Mouse (Mus musculus) forebrain, embryonic 10.5 days (tissue): ENCODE measurements at regions not wholly inside any gene's neighbourhood (a gene's known extent, or its start where the extent isn't known, plus 50 kb on each side); places are given as distances from the start of the nearest gene placed in this dataset.

Experiments
- DNase-seq: peaks from one replicate; pipeline ENCODE4 v3.0.0-alpha.2; 2017; ENCODE audit warnings: low spot score; ENCODE audit errors: extremely low spot score
- H3K27ac ChIP-seq: fragments of 300-500 bp; sonication (generic); 2 replicates; pipeline ENCODE4 v1.5.1; 2016; ENCODE audit warnings: mild to moderate bottlenecking
- H3K27me3 ChIP-seq: fragments of 300-500 bp; sonication (generic); 2 replicates; pipeline ENCODE4 v1.6.1; 2016; ENCODE audit warnings: mild to moderate bottlenecking; ENCODE audit not compliant: poor library complexity, severe bottlenecking
- H3K36me3 ChIP-seq: fragments of 300-500 bp; sonication (generic); replicated peaks from 2 replicates; pipeline ENCODE4 v1.6.1; 2016; ENCODE audit warnings: mild to moderate bottlenecking, moderate library complexity
- H3K4me1 ChIP-seq: fragments of 300-500 bp; sonication (generic); 2 replicates; pipeline ENCODE4 v1.6.1; 2016
- H3K4me3 ChIP-seq: fragments of 300-500 bp; sonication (generic); 2 replicates; pipeline ENCODE4 v1.5.1; 2016; ENCODE audit warnings: mild to moderate bottlenecking, moderate library complexity
- H3K9me3 ChIP-seq: fragments of 300-500 bp; sonication (generic); 2 replicates; pipeline ENCODE4 v1.6.1; 2016; ENCODE audit warnings: mild to moderate bottlenecking, moderate library complexity
- WGBS: fragments of 180-500 bp; shearing (Covaris S2); methylation state at CpG from one replicate; pipeline ENCODE4 v1.1.7; 2016; 5-methylcytosine and 5-hydroxymethylcytosine counted together

GRCm38 (mm10) chr8:36339449-36339848, 573.9 kb downstream of the Gm19410 start:
- WGBS: 94% methylated on average over 6 of the region's 6 CpGs
- no peak for DNase-seq
- no peaks in the 10 kb centered on the region for H3K36me3 ChIP-seq
- H3K27ac ChIP-seq: no peak overlapping the region
- H3K9me3 ChIP-seq: no peaks in the 10 kb centered on the region
- H3K4me3 ChIP-seq: no peak overlapping the region
- H3K4me1 ChIP-seq: no peaks in the 10 kb centered on the region
- no peaks in the 10 kb centered on the region for H3K27me3 ChIP-seq

- no peaks in the 10 kb centered on the region for H3K27me3 ChIP-seq
- H3K4me1 ChIP-seq: no peaks in the 10 kb centered on the region
- no peak overlapping the region for H3K27ac ChIP-seq
- no peak overlapping the region for H3K4me3 ChIP-seq
- 77% methylated on average over 3 of the region's 3 CpGs for WGBS
- no peak for DNase-seq
- H3K9me3 ChIP-seq: no peaks in the 10 kb centered on the region
- no peaks in the 10 kb centered on the region for H3K36me3 ChIP-seq
Observed at GRCm38 (mm10) chr8:36340454-36340853, 574.9 kb downstream of the Gm19410 start.

GRCm38 (mm10) chr8:36341965-36342364, 576.4 kb downstream of the Gm19410 start:
- WGBS: 86% methylated on average over 4 of the region's 4 CpGs
- H3K4me1 ChIP-seq: no peaks in the 10 kb centered on the region
- no peak for DNase-seq

GRCm38 (mm10) chr8:36342650-36343049, 577.1 kb downstream of the Gm19410 start:
- no peak for DNase-seq
- no peak overlapping the region for H3K27ac ChIP-seq
- no peaks in the 10 kb centered on the region for H3K27me3 ChIP-seq
- H3K4me3 ChIP-seq: no peak overlapping the region
- WGBS: 92% methylated on average over 5 of the region's 5 CpGs
- H3K4me1 ChIP-seq: no peaks in the 10 kb centered on the region
- H3K9me3 ChIP-seq: no peaks in the 10 kb centered on the region
- H3K36me3 ChIP-seq: no peaks in the 10 kb centered on the region

More at GRCm38 (mm10) chr8:36341965-36342364, 576.4 kb downstream of the Gm19410 start:
- H3K9me3 ChIP-seq: no peaks in the 10 kb centered on the region
- no peak overlapping the region for H3K4me3 ChIP-seq
- no peak overlapping the region for H3K27ac ChIP-seq
- no peaks in the 10 kb centered on the region for H3K36me3 ChIP-seq
- H3K27me3 ChIP-seq: no peaks in the 10 kb centered on the region

- H3K27ac ChIP-seq: no peak overlapping the region
- no peak overlapping the region for H3K4me3 ChIP-seq
- no peaks in the 10 kb centered on the region for H3K4me1 ChIP-seq
- H3K9me3 ChIP-seq: no peaks in the 10 kb centered on the region
- no peaks in the 10 kb centered on the region for H3K27me3 ChIP-seq
- WGBS: 46% methylated on average over 7 of the region's 7 CpGs
- DNase-seq: peak; percentile 68
- H3K36me3 ChIP-seq: no peaks in the 10 kb centered on the region
Observed at GRCm38 (mm10) chr8:36346682-36347324, 581.2 kb downstream of the Gm19410 start.

GRCm38 (mm10) chr8:36348067-36348466, 582.5 kb downstream of the Gm19410 start:
- H3K4me3 ChIP-seq: no peak overlapping the region
- 100% methylated on average over 1 of the region's 1 CpGs for WGBS

GRCm38 (mm10) chr8:36354926-36355325, 589.3 kb downstream of the Gm19410 start:
- no peak for DNase-seq
- Histone ChIP-seq H3K27ac (0 out of 2 replicates have a peak overlapping the region, but pooled peaks have one; percentile 30), H3K9me3 (no peaks in the 10 kb centered on the region), H3K36me3 (no peaks in the 10 kb centered on the region), H3K4me1 (peaks cover 12% of the 10 kb centered on the region), H3K4me3 (no peak overlapping the region), H3K27me3 (no peaks in the 10 kb centered on the region)
- 27% methylated on average over 3 of the region's 3 CpGs for WGBS

More at GRCm38 (mm10) chr8:36348067-36348466, 582.5 kb downstream of the Gm19410 start:
- H3K36me3 ChIP-seq: no peaks in the 10 kb centered on the region
- no peaks in the 10 kb centered on the region for H3K27me3 ChIP-seq
- H3K27ac ChIP-seq: no peak overlapping the region
- no peaks in the 10 kb centered on the region for H3K4me1 ChIP-seq
- DNase-seq: no peak
- no peaks in the 10 kb centered on the region for H3K9me3 ChIP-seq

- WGBS: 85% methylated on average over 2 of the region's 2 CpGs
- Histone ChIP-seq H3K4me3 (no peak overlapping the region), H3K27ac (no peak overlapping the region), H3K27me3 (no peaks in the 10 kb centered on the region), H3K36me3 (no peaks in the 10 kb centered on the region), H3K4me1 (peaks cover 12% of the 10 kb centered on the region), H3K9me3 (no peaks in the 10 kb centered on the region)
- DNase-seq: no peak
Observed at GRCm38 (mm10) chr8:36358998-36359397, 593.4 kb downstream of the Gm19410 start.

- Histone ChIP-seq H3K27me3 (no peaks in the 10 kb centered on the region), H3K4me3 (no peak overlapping the region), H3K9me3 (no peaks in the 10 kb centered on the region), H3K27ac (no peak overlapping the region), H3K4me1 (no peaks in the 10 kb centered on the region), H3K36me3 (no peaks in the 10 kb centered on the region)
- peak; percentile 33 for DNase-seq
- 25% methylated on average over 2 of the region's 2 CpGs for WGBS
Observed at GRCm38 (mm10) chr8:36361255-36361654, 595.7 kb downstream of the Gm19410 start.

GRCm38 (mm10) chr8:36361818-36362217, 596.2 kb downstream of the Gm19410 start:
- 69% methylated on average over 8 of the region's 8 CpGs for WGBS
- H3K9me3 ChIP-seq: no peaks in the 10 kb centered on the region
- H3K36me3 ChIP-seq: no peaks in the 10 kb centered on the region
- H3K4me1 ChIP-seq: no peaks in the 10 kb centered on the region
- DNase-seq: no peak
- H3K27me3 ChIP-seq: no peaks in the 10 kb centered on the region
- no peak overlapping the region for H3K4me3 ChIP-seq
- H3K27ac ChIP-seq: no peak overlapping the region

GRCm38 (mm10) chr8:36363291-36363690, 597.7 kb downstream of the Gm19410 start:
- no peak for DNase-seq
- no peak overlapping the region for H3K27ac ChIP-seq
- 88% methylated on average over 9 of the region's 9 CpGs for WGBS

GRCm38 (mm10) chr8:36364567-36365231, 599.1 kb downstream of the Gm19410 start:
- DNase-seq: no peak
- H3K4me1 ChIP-seq: no peaks in the 10 kb centered on the region
- no peaks in the 10 kb centered on the region for H3K9me3 ChIP-seq
- H3K27ac ChIP-seq: no peak overlapping the region
- no peaks in the 10 kb centered on the region for H3K36me3 ChIP-seq
- no peak overlapping the region for H3K4me3 ChIP-seq
- no peaks in the 10 kb centered on the region for H3K27me3 ChIP-seq
- WGBS: 81% methylated on average over 6 of the region's 6 CpGs

More at GRCm38 (mm10) chr8:36363291-36363690, 597.7 kb downstream of the Gm19410 start:
- no peaks in the 10 kb centered on the region for H3K36me3 ChIP-seq
- no peaks in the 10 kb centered on the region for H3K4me1 ChIP-seq
- no peaks in the 10 kb centered on the region for H3K27me3 ChIP-seq
- H3K4me3 ChIP-seq: no peak overlapping the region
- no peaks in the 10 kb centered on the region for H3K9me3 ChIP-seq

GRCm38 (mm10) chr8:36365945-36366344, 600.4 kb downstream of the Gm19410 start:
- WGBS: 80% methylated on average over 2 of the region's 2 CpGs
- Histone ChIP-seq H3K36me3 (no peaks in the 10 kb centered on the region), H3K27ac (no peak overlapping the region), H3K4me1 (no peaks in the 10 kb centered on the region), H3K9me3 (no peaks in the 10 kb centered on the region), H3K4me3 (no peak overlapping the region), H3K27me3 (no peaks in the 10 kb centered on the region)
- DNase-seq: peak; percentile 8
